ENCODE assay signal across 8 mouse cellular contexts in the genomic region with DNA sequence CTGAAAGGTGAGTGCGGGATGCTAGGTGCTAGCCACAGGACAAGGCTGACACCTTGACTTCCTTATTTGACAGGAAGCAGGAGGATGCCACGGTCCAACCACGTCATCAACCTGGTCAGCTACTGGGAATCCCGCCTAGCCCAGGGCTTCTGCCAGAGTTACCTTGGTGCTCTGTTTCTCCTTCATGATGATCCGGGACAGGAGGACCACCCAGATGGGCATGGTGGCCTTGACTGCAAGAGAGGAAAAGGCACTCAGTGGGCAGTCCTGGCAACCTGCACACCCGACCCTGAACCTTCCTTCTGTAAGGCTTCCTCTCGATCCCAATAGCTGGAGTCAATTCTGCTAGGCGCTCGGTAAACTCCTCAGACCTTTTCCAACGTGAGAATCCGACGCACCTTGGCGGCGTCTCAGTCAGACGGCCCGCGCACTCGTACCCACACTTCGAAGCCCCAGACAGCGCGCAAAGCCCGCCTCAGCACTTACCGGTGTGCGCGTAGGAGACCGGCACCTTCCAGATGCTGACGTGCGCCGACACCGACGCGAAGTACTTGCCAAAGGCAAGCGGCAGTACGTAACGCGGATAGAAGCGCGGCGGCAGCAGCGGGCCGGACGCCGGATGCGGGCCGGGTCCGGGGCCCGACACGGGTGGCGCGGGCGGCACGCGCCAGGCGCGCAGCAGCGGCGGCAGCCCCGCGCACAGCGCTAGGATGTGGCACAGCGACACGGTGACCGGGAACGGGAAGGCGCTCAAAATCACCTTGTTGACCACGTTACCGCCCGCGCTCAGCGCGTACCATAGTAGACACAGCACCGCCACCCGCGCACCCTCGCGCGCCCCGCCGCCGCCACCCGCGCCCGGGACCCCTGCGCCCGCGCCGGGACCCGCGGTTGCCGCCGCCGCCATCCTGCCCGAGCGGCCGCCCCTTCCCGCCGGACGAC. TPM values are rescaled to one million over a fixed set of nuclear protein-coding genes. Genes with fewer than 3 reads are reported as not detected.
DNase-seq lines count a peak whose midpoint lies in the region; ATAC-seq and TF ChIP-seq lines count a peak whose summit lies in the region.

Slc35e1 (minus strand) TSS at position 935 of the 942 bp plus-strand sequence.

- peak within 1 kb of the TSS; percentile 72 for H3K27ac ChIP-seq in embryonic facial prominence, embryonic 12.5 days
- peak within 1 kb of the TSS; percentile 45 for H3K27ac ChIP-seq in kidney, adult 2 months (ENCODE audit: insufficient read depth, low read depth, low read length)
- H3K27ac ChIP-seq in liver, embryonic 11.5 days (ENCODE audit: low read depth, low read length): peak within 1 kb of the TSS; percentile 83

- H3K4me1 ChIP-seq in embryonic facial prominence, embryonic 12.5 days: peaks cover 24% of the 10 kb centered on the region
- H3K4me1 ChIP-seq in kidney, adult 2 months (ENCODE audit: control insufficient read depth, insufficient read depth, low read length): peaks cover 11% of the 10 kb centered on the region
- peaks cover 18% of the 10 kb centered on the region for H3K4me1 ChIP-seq in liver, embryonic 11.5 days (replicated peaks; ENCODE audit: control insufficient read depth, insufficient read depth, low read length)

- WGBS in embryonic facial prominence, embryonic 12.5 days: 1% methylated on average over 94 of the region's 98 CpGs
- under 1% methylated on average over 95 of the region's 98 CpGs for WGBS in kidney, adult 2 months
- WGBS in liver, embryonic 11.5 days: 1% methylated on average over 92 of the region's 98 CpGs

- DNase-seq in CD4-positive helper T cell, adult 2 months (ENCODE audit: low read depth, low spot score): peak; percentile 84
- DNase-seq in NIH3T3 (ENCODE audit: low read depth): peak; percentile 54
- no peak for DNase-seq in heart, adult 8-10 months (ENCODE audit: low spot score)
- DNase-seq in kidney, adult 2 months: peak; percentile 36
- DNase-seq in liver, embryonic 11.5 days (ENCODE audit: low spot score): peak; percentile 65
- DNase-seq in testis, postnatal 14 days (ENCODE audit: low spot score): peak; percentile 64

- H3ac ChIP-seq in myocyte (ENCODE audit: control insufficient read depth, insufficient read length): peak within 1 kb of the TSS; percentile 71

- no peak for TF ChIP-seq CTCF in kidney, adult 2 months (conservative IDR thresholded peaks at IDR 0.05; ENCODE audit: insufficient read depth, insufficient read length, low read depth, low read length)

- no peaks in the 10 kb centered on the region for H3K9me3 ChIP-seq in embryonic facial prominence, embryonic 12.5 days
- H3K9me3 ChIP-seq in liver, embryonic 11.5 days (ENCODE audit: control insufficient read depth, low read length): no peaks in the 10 kb centered on the region

- peak within 1 kb of the TSS; percentile 89 for H3K4me2 ChIP-seq in embryonic facial prominence, embryonic 12.5 days (replicated peaks)
- peak within 1 kb of the TSS; percentile 96 for H3K4me2 ChIP-seq in liver, embryonic 11.5 days
- peak within 1 kb of the TSS; percentile 96 for H3K4me2 ChIP-seq in myocyte (ENCODE audit: low read depth)

- H3K4me3 ChIP-seq in embryonic facial prominence, embryonic 12.5 days: peak within 1 kb of the TSS; percentile 91
- peak within 1 kb of the TSS; percentile 94 for H3K4me3 ChIP-seq in kidney, adult 2 months (ENCODE audit: insufficient read depth, low read depth, low read length)
- peak within 1 kb of the TSS; percentile 96 for H3K4me3 ChIP-seq in liver, embryonic 11.5 days (ENCODE audit: low read depth, low read length)
- H3K4me3 ChIP-seq in myocyte: peak within 1 kb of the TSS; percentile 50

- peak within 1 kb of the TSS; percentile 92 for H3K9ac ChIP-seq in embryonic facial prominence, embryonic 12.5 days
- H3K9ac ChIP-seq in liver, embryonic 11.5 days (ENCODE audit: low read depth, low read length): peak within 1 kb of the TSS; percentile 92

- H3K36me3 ChIP-seq in embryonic facial prominence, embryonic 12.5 days: peaks cover 46% of the 10 kb centered on the region
- H3K36me3 ChIP-seq in kidney, adult 2 months (ENCODE audit: control insufficient read depth, insufficient read depth, low read length): no peaks in the 10 kb centered on the region
- H3K36me3 ChIP-seq in liver, embryonic 11.5 days (ENCODE audit: control insufficient read depth, insufficient read depth, low read length): peaks cover 33% of the 10 kb centered on the region
- H3K36me3 ChIP-seq in myocyte (ENCODE audit: control insufficient read depth, insufficient read depth): peaks cover 11% of the 10 kb centered on the region

- no peak; the same call in 1 of the 2 replicates for ATAC-seq in embryonic facial prominence, embryonic 12.5 days (ENCODE audit: insufficient number of reproducible peaks, insufficient read depth, low FRiP score, low TSS enrichment)
- peak; percentile 32 for ATAC-seq in liver, embryonic 11.5 days (replicated peaks; ENCODE audit: low FRiP score)

- H3K27me3 ChIP-seq in embryonic facial prominence, embryonic 12.5 days: no peaks in the 10 kb centered on the region
- H3K27me3 ChIP-seq in kidney, adult 2 months (replicated peaks; ENCODE audit: control insufficient read depth, insufficient read depth, low read length): no peaks in the 10 kb centered on the region
- H3K27me3 ChIP-seq in liver, embryonic 11.5 days (replicated peaks; ENCODE audit: control insufficient read depth, insufficient read depth, low read length): no peaks in the 10 kb centered on the region
- H3K27me3 ChIP-seq in myocyte (ENCODE audit: control insufficient read depth, insufficient read depth, insufficient read length): no peaks in the 10 kb centered on the region

- peaks cover 44% of the 10 kb centered on the region for H3K79me2 ChIP-seq in myocyte (ENCODE audit: control insufficient read depth, insufficient read depth)

- no peak for TF ChIP-seq POLR2A in kidney, adult 2 months (IDR thresholded peaks at IDR 0.05; ENCODE audit: low read depth, low read length)
- no peak for TF ChIP-seq POLR2A in myocyte (IDR thresholded peaks at IDR 0.05; ENCODE audit: insufficient read length, low read depth)

TF ChIP-seq in myocyte, 11 proteins besides CTCF, POLR2A, EP300 and RAD21:
- TF ChIP-seq REST (IDR thresholded peaks at IDR 0.05; ENCODE audit: insufficient read depth, insufficient read length): no peak
- peak in 1 of 3 experiments; percentile 1 for TF ChIP-seq MYOD1 (IDR thresholded peaks at IDR 0.05; ENCODE audit: control insufficient read depth in 1 of 3, insufficient read length in 2 of 3, low read depth in 2 of 3)

RNA-seq across cellular contexts. Expression of gene Slc35e1, which starts in this region (rescaled TPM):
- polyA plus RNA-seq in embryonic facial prominence, embryonic 12.5 days (2016; fragmentation: Nextera tagmentation; extraction: Ambion mirVana): 29.4 and 33.0 TPM in 2 replicates
- total RNA-seq in heart, adult 8-10 months (2022): 10 to 100 TPM; 77.1 to 88.7 (median 82.1) TPM
- polyA plus RNA-seq in kidney, adult 2 months (2012; rRNA removed): 52.7 and 67.5 TPM in 2 replicates
- 16.8 and 18.1 TPM in 2 replicates for polyA plus RNA-seq in liver, embryonic 11.5 days (2014; fragmentation: Nextera tagmentation; extraction: Ambion mirVana)
- polyA plus RNA-seq in myocyte (2012; fragmentation: generic; extraction: Trizol): 25.9 TPM
